Mouse (Mus musculus) neural tube, embryonic 12.5 days (tissue): ENCODE measurements around the gene Col2a1. TPM values are rescaled to one million over a fixed set of nuclear protein-coding genes. Genes with fewer than 3 reads are reported as not detected.
A peak's percentile ranks its signal among the peaks of the same experiment; 100 is the strongest.

ENCODE experiments used
- ATAC-seq: fragments of 200-750 bp; cut with Nextera tagmentation; 2 replicates; pipeline ENCODE4 v1.8.0; 2017; ENCODE audit warnings: low read depth, mild to moderate bottlenecking, moderate TSS enrichment, moderate library complexity; ENCODE audit not compliant: low FRiP score
- H3K27ac ChIP-seq: fragments of 300-500 bp; sonication (generic); 2 replicates; pipeline ENCODE4 v1.5.1; 2016
- H3K27me3 ChIP-seq: fragments of 300-500 bp; sonication (generic); replicated peaks from 2 replicates; pipeline ENCODE4 v1.6.1; 2016; ENCODE audit warnings: mild to moderate bottlenecking
- H3K36me3 ChIP-seq: fragments of 300-500 bp; sonication (generic); 2 replicates; pipeline ENCODE4 v1.6.1; 2016; ENCODE audit warnings: mild to moderate bottlenecking
- H3K4me1 ChIP-seq: fragments of 300-500 bp; sonication (generic); 2 replicates; pipeline ENCODE4 v1.6.1; 2016
- H3K4me2 ChIP-seq: fragments of 300-500 bp; sonication (generic); replicated peaks from 2 replicates; pipeline ENCODE4 v1.6.1; 2016; ENCODE audit warnings: mild to moderate bottlenecking
- H3K4me3 ChIP-seq: fragments of 300-500 bp; sonication (generic); 2 replicates; pipeline ENCODE4 v1.5.1; 2016
- H3K9ac ChIP-seq: fragments of 300-500 bp; sonication (generic); 2 replicates; pipeline ENCODE4 v1.6.1; 2016; ENCODE audit warnings: mild to moderate bottlenecking
- H3K9me3 ChIP-seq: fragments of 300-500 bp; sonication (generic); 2 replicates; pipeline ENCODE4 v1.6.1; 2016; ENCODE audit warnings: mild to moderate bottlenecking
- WGBS: fragments of 180-500 bp; shearing (Covaris S2); methylation state at CpG from one replicate; pipeline ENCODE4 v1.1.7; 2016; 5-methylcytosine and 5-hydroxymethylcytosine counted together
- polyA plus RNA-seq: library from polyadenylated mRNA; unstranded; fragments of >200 nt; fragmentation: Nextera tagmentation; extraction: Ambion mirVana; gene quantifications from 2 replicates; pipeline ENCODE4 v1.2.1, GENCODE M21; 2016

The Col2a1 gene
- polyA plus RNA-seq, 1 experiment from 2014 or later = 182 TPM

DNA sequence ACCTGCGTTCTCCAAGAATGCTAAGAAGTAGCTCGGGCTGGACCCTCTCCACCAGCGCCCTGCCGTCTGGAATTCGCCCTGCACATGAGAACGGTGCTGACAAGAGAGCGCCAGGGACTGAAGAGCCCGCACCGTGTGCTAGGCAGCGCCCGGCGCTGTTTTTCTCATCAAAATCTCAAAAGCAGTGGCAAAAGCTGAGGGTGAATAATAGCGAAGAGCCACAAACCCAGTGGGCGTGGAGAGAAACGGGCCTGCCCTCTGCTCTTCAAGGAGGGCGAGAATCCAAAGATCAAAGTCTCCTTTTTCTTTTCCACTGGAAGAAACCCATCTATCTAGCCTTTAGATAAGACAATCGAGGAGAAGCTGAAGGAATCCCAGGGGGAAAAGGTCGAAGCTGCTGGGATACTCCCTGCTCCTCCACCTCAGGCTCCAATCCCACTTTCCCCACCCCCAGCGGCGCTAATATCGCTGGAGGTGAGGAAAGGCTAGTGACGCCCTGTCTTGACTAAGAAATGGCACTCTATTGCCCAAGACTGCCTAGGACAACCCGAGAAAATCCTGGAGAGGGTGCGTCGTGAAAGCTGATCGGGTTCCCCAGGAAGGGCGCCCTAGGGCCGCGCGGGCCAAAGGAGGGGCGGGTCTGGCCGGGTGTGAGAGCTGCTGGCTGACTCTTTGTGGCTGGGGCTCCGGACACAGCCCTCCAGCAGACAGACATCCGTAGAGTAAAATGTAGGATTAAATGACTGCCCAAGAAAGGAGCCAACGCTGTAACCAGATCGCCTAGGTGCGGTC is 3.0 kb downstream of the Col2a1 start:
- Histone ChIP-seq H3K4me3 (peak overlapping the region; percentile 56), H3K9me3 (no peaks in the 10 kb centered on the region), H3K36me3 (peaks cover 15% of the 10 kb centered on the region), H3K4me2 (peak overlapping the region; percentile 85), H3K27me3 (peaks cover 19% of the 10 kb centered on the region; the same call in 1 of the 2 replicates), H3K4me1 (peaks cover 69% of the 10 kb centered on the region), H3K27ac (peak overlapping the region; percentile 65), H3K9ac (peak overlapping the region; percentile 81)
- 1% methylated on average over 37 of the region's 37 CpGs for WGBS
- ATAC-seq = peak; percentile 13; the same call in 1 of the 2 replicates

DNA sequence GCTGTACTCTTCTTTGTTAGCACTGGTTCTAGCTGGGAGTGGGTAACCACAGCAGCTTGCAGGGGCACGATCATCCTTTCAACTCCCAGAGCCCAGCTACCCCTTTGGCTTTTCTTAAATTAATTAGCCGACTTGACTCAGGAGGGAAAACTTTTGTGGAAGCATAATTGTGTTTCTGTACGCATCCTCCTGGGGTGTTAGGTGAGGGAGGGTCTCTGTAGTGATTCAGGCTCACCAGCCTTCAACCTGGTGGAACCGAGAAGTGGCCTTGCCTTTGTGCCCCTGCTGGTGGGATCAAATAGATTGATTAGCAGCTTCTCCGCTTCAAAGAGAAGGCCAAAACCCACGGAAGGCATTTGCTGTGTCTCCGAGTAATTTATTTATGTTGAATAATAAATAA is 4.5 kb downstream of the Col2a1 start:
- no peak overlapping the region for H3K27ac ChIP-seq
- peaks cover 28% of the 10 kb centered on the region for H3K36me3 ChIP-seq
- peak overlapping the region; percentile 85 for H3K4me2 ChIP-seq
- H3K4me3 ChIP-seq = no peak overlapping the region
- peaks cover 15% of the 10 kb centered on the region; the same call in 1 of the 2 replicates for H3K27me3 ChIP-seq
- ATAC-seq = no peak
- H3K4me1 ChIP-seq = peaks cover 71% of the 10 kb centered on the region
- WGBS = 4% methylated on average over 7 of the region's 7 CpGs
- no peaks in the 10 kb centered on the region for H3K9me3 ChIP-seq
- H3K9ac ChIP-seq = 0 out of 2 replicates have a peak overlapping the region, but pooled peaks have one; percentile 21

DNA sequence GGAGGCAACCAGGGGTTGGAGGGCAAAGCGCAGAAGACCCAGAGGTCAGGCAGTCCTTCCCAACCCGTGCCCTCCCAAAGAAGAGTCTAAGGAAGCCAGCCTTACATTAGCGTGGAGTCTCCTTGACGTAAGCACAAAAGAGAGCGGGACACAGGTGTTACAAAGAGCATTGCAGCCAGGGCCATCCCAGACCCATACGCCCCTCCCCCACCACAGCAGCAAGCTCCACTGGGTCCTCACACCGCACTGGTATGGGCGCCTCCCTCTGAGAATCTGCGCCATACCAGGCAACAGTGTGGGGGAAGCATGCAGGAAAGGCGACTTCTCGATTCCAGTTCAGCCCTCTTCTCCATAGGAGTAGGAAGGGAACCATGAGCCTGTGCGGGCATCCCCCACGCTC is 4.9 kb downstream of the Col2a1 start:
- H3K4me2 ChIP-seq = peak overlapping the region; percentile 85
- peaks cover 11% of the 10 kb centered on the region; the same call in 1 of the 2 replicates for H3K27me3 ChIP-seq
- no peaks in the 10 kb centered on the region for H3K9me3 ChIP-seq
- H3K27ac ChIP-seq = no peak overlapping the region
- H3K4me1 ChIP-seq = peaks cover 67% of the 10 kb centered on the region
- H3K9ac ChIP-seq = 0 out of 2 replicates have a peak overlapping the region, but pooled peaks have one; percentile 21
- no peak for ATAC-seq
- peaks cover 32% of the 10 kb centered on the region for H3K36me3 ChIP-seq
- H3K4me3 ChIP-seq = no peak overlapping the region
- WGBS = 28% methylated on average over 13 of the region's 13 CpGs

DNA sequence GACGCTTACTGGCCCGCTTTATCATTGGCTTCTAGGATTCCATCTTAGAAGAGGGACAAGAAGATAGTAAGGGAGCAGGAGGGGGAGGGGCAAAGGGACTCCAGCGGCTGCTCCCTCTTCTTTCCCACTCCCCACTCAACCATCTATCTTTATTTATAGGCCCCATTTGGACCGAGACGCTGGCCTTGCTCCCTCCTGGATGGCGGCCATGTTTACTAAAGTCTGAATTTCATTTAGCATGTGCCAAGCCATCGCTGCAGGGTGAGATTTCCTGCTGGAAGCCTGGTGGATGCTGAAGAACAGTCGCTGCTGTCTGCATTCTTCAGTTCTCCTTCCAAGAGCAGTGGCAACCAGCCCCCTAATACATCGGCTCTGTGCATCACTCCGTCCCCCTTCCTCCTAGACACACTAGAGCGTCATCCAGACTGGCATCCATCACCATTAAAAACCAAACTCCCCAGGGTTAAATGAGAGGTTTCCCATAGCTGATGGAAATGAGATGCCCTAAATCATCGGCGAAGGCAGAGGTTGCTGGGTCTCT is 7.7 kb downstream of the Col2a1 start:
- Histone ChIP-seq H3K4me3 (no peak overlapping the region), H3K27me3 (no peaks in the 10 kb centered on the region), H3K9me3 (no peaks in the 10 kb centered on the region), H3K36me3 (peaks cover 35% of the 10 kb centered on the region), H3K4me1 (peaks cover 64% of the 10 kb centered on the region), H3K27ac (no peak overlapping the region), H3K4me2 (no peak overlapping the region), H3K9ac (no peak overlapping the region)
- 59% methylated on average over 13 of the region's 13 CpGs for WGBS
- ATAC-seq = no peak

DNA sequence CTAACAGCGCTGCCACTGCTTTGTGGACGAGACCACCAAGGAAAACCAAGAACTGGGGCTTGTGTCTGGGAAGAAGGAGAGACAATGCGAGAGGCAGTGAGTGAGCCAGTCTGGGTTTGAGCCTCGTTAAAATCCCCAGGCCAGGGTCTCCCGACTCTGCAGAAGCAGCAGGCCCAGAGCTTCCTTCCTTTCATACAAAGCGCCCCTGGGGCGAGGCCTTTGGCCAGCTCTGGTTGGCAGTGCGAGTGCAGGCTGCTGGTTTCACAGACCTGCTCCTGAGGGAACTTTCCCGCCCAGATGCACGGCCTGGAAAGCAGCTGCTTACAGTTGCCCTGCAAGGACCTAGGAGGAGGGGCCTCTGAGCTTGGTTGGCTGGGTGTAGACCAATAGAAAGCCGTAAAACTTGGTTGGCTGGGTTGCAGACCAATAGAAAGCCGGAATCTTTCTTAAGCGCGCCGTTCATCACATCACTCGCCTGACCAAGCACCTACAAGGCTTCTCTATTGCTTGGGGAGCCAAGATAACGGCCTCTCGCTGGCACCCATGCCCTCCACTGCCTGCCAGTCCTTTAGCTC is 11.7 kb downstream of the Col2a1 start:
- Histone ChIP-seq H3K4me1 (peaks cover 58% of the 10 kb centered on the region), H3K4me2 (peak overlapping the region; percentile 45), H3K9me3 (no peaks in the 10 kb centered on the region), H3K27me3 (no peaks in the 10 kb centered on the region), H3K4me3 (no peak overlapping the region), H3K9ac (peak overlapping the region; percentile 10; the same call in 1 of the 2 replicates), H3K27ac (peak overlapping the region; percentile 54), H3K36me3 (peaks cover 38% of the 10 kb centered on the region)
- peak; percentile 92 for ATAC-seq
- WGBS = 2% methylated on average over 18 of the region's 18 CpGs

DNA sequence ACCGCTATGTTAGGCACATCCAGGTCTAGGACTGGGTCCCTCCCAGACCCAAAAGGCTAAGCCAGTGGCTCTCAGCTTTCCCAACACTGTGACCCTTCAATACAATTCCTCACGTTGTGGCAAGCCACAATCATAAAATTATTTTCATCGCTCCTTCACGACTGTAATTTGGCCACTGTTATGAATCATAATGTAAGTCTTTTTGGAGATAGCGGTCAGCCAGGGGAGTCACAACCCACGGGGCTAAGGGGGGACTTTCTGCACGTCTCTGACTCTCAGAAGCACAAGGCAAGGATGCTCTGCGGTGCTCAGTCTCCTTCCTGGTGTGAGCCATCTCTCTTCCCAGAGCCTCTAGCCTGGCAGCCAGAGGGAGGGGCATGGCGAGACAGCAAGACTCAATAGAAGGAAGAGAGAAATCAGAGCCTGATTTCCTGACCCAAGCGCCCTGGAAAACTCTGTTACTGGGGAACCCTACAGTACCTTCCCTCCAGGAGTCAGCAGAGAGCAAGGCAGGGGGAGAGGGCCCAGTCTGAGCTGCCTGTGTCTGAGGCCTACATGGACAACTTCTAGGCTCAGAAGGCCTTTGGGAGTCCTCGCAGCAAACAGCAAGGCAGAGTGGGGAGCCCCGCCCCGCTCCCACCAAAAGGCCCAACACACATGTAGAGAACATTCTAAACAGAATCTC is 12.3 kb downstream of the Col2a1 start:
- Histone ChIP-seq H3K4me3 (no peak overlapping the region), H3K27me3 (no peaks in the 10 kb centered on the region), H3K4me1 (peaks cover 55% of the 10 kb centered on the region), H3K9ac (peak overlapping the region; percentile 10; the same call in 1 of the 2 replicates), H3K27ac (peak overlapping the region; percentile 54), H3K4me2 (peak overlapping the region; percentile 45), H3K36me3 (peaks cover 42% of the 10 kb centered on the region), H3K9me3 (no peaks in the 10 kb centered on the region)
- ATAC-seq = no peak
- 37% methylated on average over 13 of the region's 13 CpGs for WGBS

DNA sequence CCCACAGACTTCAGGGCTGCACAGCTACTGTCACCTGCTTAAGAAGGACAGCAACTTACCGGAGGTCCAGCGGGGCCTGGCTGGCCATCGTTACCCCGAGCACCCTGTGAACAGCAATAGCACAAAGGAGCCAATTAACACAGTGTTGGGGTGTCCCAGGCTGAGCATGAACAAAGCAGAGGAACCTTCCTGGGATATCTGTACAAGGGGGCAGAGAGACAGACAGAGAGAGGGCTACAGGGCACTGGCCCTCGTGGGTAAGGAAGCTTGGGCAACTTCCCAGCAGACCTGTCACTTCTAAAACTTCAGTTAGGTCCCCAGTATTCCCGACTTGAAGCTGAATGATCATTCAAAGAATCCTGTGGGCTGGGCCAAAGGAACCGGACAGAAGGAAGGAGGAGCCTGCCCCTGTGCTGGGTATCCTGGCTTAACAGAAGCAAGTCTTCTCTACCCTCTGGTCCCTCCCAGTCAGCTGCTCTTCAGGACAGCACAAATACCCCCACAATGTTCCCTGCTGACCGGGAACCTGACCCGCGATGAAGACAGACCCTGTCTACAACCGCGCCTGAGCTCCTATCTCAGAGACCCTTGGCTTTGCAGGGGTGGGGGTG is 13.1 kb downstream of the Col2a1 start:
- Histone ChIP-seq H3K4me1 (peaks cover 53% of the 10 kb centered on the region), H3K27me3 (no peaks in the 10 kb centered on the region), H3K9ac (peak overlapping the region; percentile 30; the same call in 1 of the 2 replicates), H3K4me3 (no peak overlapping the region), H3K4me2 (peak overlapping the region; percentile 49), H3K9me3 (no peaks in the 10 kb centered on the region), H3K27ac (peak overlapping the region; percentile 17), H3K36me3 (peaks cover 49% of the 10 kb centered on the region)
- 10% methylated on average over 12 of the region's 12 CpGs for WGBS
- ATAC-seq = no peak

DNA sequence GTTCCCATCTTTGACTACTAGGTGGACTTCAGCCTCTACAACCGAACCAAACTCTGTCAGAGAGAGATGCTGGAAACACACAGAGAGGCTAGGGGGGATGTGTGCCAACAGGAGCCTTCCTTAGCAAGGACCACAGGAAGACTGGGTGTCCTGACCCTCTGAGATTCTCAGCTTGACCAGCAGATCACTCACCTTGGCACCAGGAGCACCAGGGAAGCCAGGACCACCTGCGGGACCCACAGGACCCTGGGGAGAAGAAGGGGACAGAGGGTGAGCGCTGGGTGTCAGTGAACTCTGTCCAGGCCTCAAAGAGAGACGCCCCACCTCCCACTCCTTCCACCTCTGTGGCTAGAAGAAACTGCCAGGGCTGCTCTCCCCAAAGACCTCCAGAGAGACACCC is 13.8 kb downstream of the Col2a1 start:
- peak overlapping the region; percentile 17 for H3K27ac ChIP-seq
- 16% methylated on average over 4 of the region's 4 CpGs for WGBS
- H3K9ac ChIP-seq = peak overlapping the region; percentile 30
- peak overlapping the region; percentile 49 for H3K4me2 ChIP-seq
- H3K36me3 ChIP-seq = peaks cover 49% of the 10 kb centered on the region
- peaks cover 48% of the 10 kb centered on the region for H3K4me1 ChIP-seq
- no peaks in the 10 kb centered on the region for H3K9me3 ChIP-seq
- H3K27me3 ChIP-seq = no peaks in the 10 kb centered on the region
- no peak for ATAC-seq
- H3K4me3 ChIP-seq = no peak overlapping the region

DNA sequence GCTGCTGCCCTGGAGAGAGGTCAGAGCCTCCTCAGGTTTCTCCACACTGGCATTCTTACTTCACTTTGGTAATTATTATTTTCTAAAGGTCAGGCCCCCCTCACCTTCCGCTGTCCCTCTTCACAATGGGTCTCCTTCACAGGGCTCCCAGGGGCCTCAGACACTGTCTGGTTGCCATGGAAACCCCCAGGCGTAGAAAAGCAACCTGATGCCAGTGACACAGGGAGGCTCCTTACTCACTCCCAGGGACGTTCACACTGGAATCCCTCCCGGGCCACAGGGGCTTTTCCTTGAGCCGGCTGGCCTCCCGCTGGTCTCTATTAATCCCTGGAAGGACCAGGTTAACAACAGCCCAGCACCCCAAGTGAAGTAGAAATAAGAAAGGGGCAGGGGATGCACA is 14.4 kb downstream of the Col2a1 start:
- peak; percentile 48 for ATAC-seq
- peaks cover 50% of the 10 kb centered on the region for H3K36me3 ChIP-seq

DNA sequence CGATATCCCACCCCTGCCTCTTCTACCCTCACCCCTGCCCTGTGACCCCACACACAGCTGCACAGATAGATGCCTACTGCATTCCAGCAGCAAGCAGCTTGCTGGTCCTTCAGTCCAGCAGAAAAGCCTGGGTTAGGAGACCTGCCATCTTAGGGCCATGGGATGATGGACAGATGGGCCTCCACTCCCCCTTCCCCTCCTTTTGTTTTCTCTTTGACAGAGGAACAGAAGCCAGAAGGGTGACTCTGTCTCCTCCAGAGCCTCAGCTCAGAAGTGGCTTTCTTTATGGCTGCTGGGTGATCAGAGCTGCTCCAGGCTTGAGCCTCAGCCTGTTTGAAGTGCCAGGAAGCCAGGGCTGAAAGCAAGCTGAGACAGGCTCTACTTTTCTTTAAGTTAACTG is 15.0 kb downstream of the Col2a1 start:
- H3K27me3 ChIP-seq = no peaks in the 10 kb centered on the region
- peak overlapping the region; percentile 49 for H3K4me2 ChIP-seq
- peaks cover 51% of the 10 kb centered on the region for H3K36me3 ChIP-seq
- no peak overlapping the region for H3K9ac ChIP-seq
- peaks cover 48% of the 10 kb centered on the region for H3K4me1 ChIP-seq
- WGBS = 7% methylated on average over 1 of the region's 1 CpGs
- ATAC-seq = no peak
- peak overlapping the region; percentile 59; the same call in 1 of the 2 replicates for H3K27ac ChIP-seq
- no peak overlapping the region for H3K4me3 ChIP-seq
- no peaks in the 10 kb centered on the region for H3K9me3 ChIP-seq

More for the DNA sequence above, 14.4 kb downstream of the Col2a1 start:
- H3K4me3 ChIP-seq = no peak overlapping the region
- H3K27me3 ChIP-seq = no peaks in the 10 kb centered on the region
- peaks cover 48% of the 10 kb centered on the region for H3K4me1 ChIP-seq
- H3K9ac ChIP-seq = no peak overlapping the region
- peak overlapping the region; percentile 17; the same call in 1 of the 2 replicates for H3K27ac ChIP-seq
- WGBS = 2% methylated on average over 6 of the region's 6 CpGs
- no peaks in the 10 kb centered on the region for H3K9me3 ChIP-seq
- H3K4me2 ChIP-seq = peak overlapping the region; percentile 49

DNA sequence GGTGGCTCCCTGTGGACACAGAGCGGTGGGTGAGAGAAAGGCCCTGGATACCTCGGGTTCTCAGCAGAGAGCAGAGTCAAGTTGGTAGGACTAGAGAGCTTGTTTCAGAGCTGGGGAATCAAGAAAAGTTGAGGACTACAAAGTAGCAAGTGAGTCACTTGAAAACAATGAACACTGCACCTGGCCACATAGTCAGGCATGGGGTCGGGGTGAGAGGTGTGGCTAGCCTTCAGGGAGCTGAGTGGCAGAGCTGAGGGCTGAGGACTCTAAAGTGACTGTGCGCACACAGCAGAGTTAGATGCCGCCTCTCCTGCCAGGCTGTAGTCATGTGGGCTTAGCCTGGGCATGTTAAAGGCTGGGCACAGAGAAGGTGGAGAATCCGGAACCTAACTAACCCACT is 22.9 kb downstream of the Col2a1 start:
- Histone ChIP-seq H3K4me3 (no peak overlapping the region), H3K9ac (no peak overlapping the region), H3K4me1 (no peaks in the 10 kb centered on the region), H3K27ac (no peak overlapping the region), H3K27me3 (no peaks in the 10 kb centered on the region), H3K36me3 (peaks cover 100% of the 10 kb centered on the region), H3K4me2 (no peak overlapping the region), H3K9me3 (0 out of 2 replicates have a peak, but pooled peaks cover 4% of the 10 kb centered on the region)
- no peak for ATAC-seq
- 95% methylated on average over 6 of the region's 6 CpGs for WGBS
